Mouse (Mus musculus) midbrain, postnatal 0 days (tissue): Measurements from ENCODE around the gene Psmd12. TPM values are rescaled to one million over a fixed set of nuclear protein-coding genes. Genes with fewer than 3 reads are reported as not detected.
A peak's percentile ranks its signal among the peaks of the same experiment; 100 is the strongest.

Experiments used
- ATAC-seq: fragments of 200-750 bp; cut with Nextera tagmentation; 2 replicates; pipeline ENCODE4 v1.8.0; 2017; ENCODE audit warnings: moderate number of reproducible peaks, mild to moderate bottlenecking, moderate TSS enrichment, moderate library complexity; ENCODE audit not compliant: low FRiP score
- DNase-seq: peaks from one replicate; pipeline ENCODE4 v3.0.0-alpha.2; 2015; ENCODE audit warnings: low spot score
- H3K27ac ChIP-seq: fragments of 300-500 bp; sonication (generic); 2 replicates; pipeline ENCODE4 v1.5.1; 2014; ENCODE audit warnings: low read depth, mild to moderate bottlenecking, low read length, mixed read lengths
- H3K27me3 ChIP-seq: fragments of 300-500 bp; sonication (generic); 2 replicates; pipeline ENCODE4 v1.6.1; 2014; ENCODE audit warnings: low read length, control low read depth, mixed read lengths; ENCODE audit not compliant: insufficient read depth
- H3K36me3 ChIP-seq: fragments of 300-500 bp; sonication (generic); 2 replicates; pipeline ENCODE4 v1.6.1; 2014; ENCODE audit warnings: low read length, control low read depth, mixed read lengths; ENCODE audit not compliant: insufficient read depth
- H3K4me1 ChIP-seq: fragments of 300-500 bp; sonication (generic); 2 replicates; pipeline ENCODE4 v1.6.1; 2014; ENCODE audit warnings: mild to moderate bottlenecking, control low read depth, antibody characterized with exemption, low read length, mixed read lengths; ENCODE audit not compliant: insufficient read depth
- H3K4me2 ChIP-seq: fragments of 300-500 bp; sonication (generic); 2 replicates; pipeline ENCODE4 v1.6.1; 2014; ENCODE audit warnings: low read depth, mild to moderate bottlenecking, low read length, mixed read lengths; ENCODE audit not compliant: poor library complexity, severe bottlenecking
- H3K4me3 ChIP-seq: fragments of 300-500 bp; sonication (generic); 2 replicates; pipeline ENCODE4 v1.5.1; 2014; ENCODE audit warnings: low read depth, mild to moderate bottlenecking, low read length, moderate library complexity
- H3K9ac ChIP-seq: fragments of 300-500 bp; sonication (generic); replicated peaks from 2 replicates; pipeline ENCODE4 v1.6.1; 2014; ENCODE audit warnings: mild to moderate bottlenecking, low read length, moderate library complexity, mixed read lengths; ENCODE audit not compliant: poor library complexity, severe bottlenecking
- H3K9me3 ChIP-seq: fragments of 300-500 bp; sonication (generic); 2 replicates; pipeline ENCODE4 v1.6.1; 2016; ENCODE audit warnings: low read length, control low read depth
- CTCF ChIP-seq: IDR thresholded peaks from 2 replicates; pipeline ENCODE4 v1.5.1; 2016; ENCODE audit warnings: antibody characterized with exemption, mild to moderate bottlenecking
- WGBS: fragments of 180-500 bp; shearing (Covaris S2); extraction: QIAGEN DNeasy Blood & Tissue Kit; methylation state at CpG from one replicate; pipeline ENCODE4 v1.1.7; 2014; 5-methylcytosine and 5-hydroxymethylcytosine counted together
- polyA plus RNA-seq: library from polyadenylated mRNA; unstranded; fragments of >200 nt; fragmentation: Nextera tagmentation; extraction: Ambion mirVana; gene quantifications from 2 replicates; pipeline ENCODE4 v1.2.1, GENCODE M21; 2015
- total RNA-seq: library from RNA; depleted of rRNA; stranded (reverse); fragments of >200 nt; gene quantifications from 2 replicates; pipeline ENCODE4 v1.2.3, GENCODE M21; 2014; rRNA removed

Gene Psmd12
- total RNA-seq (39.6 and 49.4 TPM in 2 replicates), polyA plus RNA-seq (150 and 156 TPM in 2 replicates)

- TF ChIP-seq CTCF = peak; percentile 46
- ATAC-seq = peak; percentile 98
Measured at GRCm38 (mm10) chr11:107479053-107479861, at the start of gene Psmd12. TSS of gene Psmd12 (plus strand) at chr11:107479484.

GRCm38 (mm10) chr11:107431197-107431965, 47.9 kb upstream of the Psmd12 start:
- Histone ChIP-seq H3K4me3 (no peak overlapping the region), H3K36me3 (no peaks in the 10 kb centered on the region), H3K9ac (no peak overlapping the region), H3K4me2 (0 out of 2 replicates have a peak overlapping the region, but pooled peaks have one; percentile 3), H3K4me1 (no peaks in the 10 kb centered on the region), H3K27ac (peak overlapping the region; percentile 48; the same call in 1 of the 2 replicates), H3K27me3 (no peaks in the 10 kb centered on the region), H3K9me3 (no peaks in the 10 kb centered on the region)
- TF ChIP-seq CTCF = no peak
- DNase-seq (no peak), ATAC-seq (no peak)
- WGBS = 92% methylated on average over 7 of the region's 7 CpGs

More at GRCm38 (mm10) chr11:107479053-107479861, at the start of gene Psmd12:
- peak within 1 kb of the TSS; percentile 78 for H3K27ac ChIP-seq
- H3K4me3 ChIP-seq = peak within 1 kb of the TSS; percentile 93
- no peaks in the 10 kb centered on the region for H3K27me3 ChIP-seq
- H3K9me3 ChIP-seq = no peaks in the 10 kb centered on the region
- DNase-seq = peak; percentile 96
- peaks cover 11% of the 10 kb centered on the region; the same call in 1 of the 2 replicates for H3K4me1 ChIP-seq
- under 1% methylated on average over 51 of the region's 51 CpGs for WGBS
- peak within 1 kb of the TSS; percentile 93 for H3K9ac ChIP-seq
- H3K4me2 ChIP-seq = peak within 1 kb of the TSS; percentile 82
- H3K36me3 ChIP-seq = no peaks in the 10 kb centered on the region

GRCm38 (mm10) chr11:107435776-107436449, 43.4 kb upstream of the Psmd12 start:
- Histone ChIP-seq H3K4me1 (no peaks in the 10 kb centered on the region), H3K9ac (no peak overlapping the region), H3K9me3 (no peaks in the 10 kb centered on the region), H3K27me3 (no peaks in the 10 kb centered on the region), H3K36me3 (no peaks in the 10 kb centered on the region), H3K27ac (no peak overlapping the region), H3K4me3 (no peak overlapping the region), H3K4me2 (no peak overlapping the region)
- no peak for TF ChIP-seq CTCF
- 89% methylated on average over 6 of the region's 6 CpGs for WGBS
- no peak for ATAC-seq
- DNase-seq = no peak

- H3K27me3 ChIP-seq = no peaks in the 10 kb centered on the region
- DNase-seq (peak; percentile 30), ATAC-seq (no peak)
- no peak overlapping the region for H3K4me2 ChIP-seq
- H3K4me3 ChIP-seq = no peak overlapping the region
- 48% methylated on average over 4 of the region's 4 CpGs for WGBS
- TF ChIP-seq CTCF = no peak
- H3K36me3 ChIP-seq = no peaks in the 10 kb centered on the region
- H3K9ac ChIP-seq = no peak overlapping the region
- no peaks in the 10 kb centered on the region for H3K4me1 ChIP-seq
- no peak overlapping the region for H3K27ac ChIP-seq
- no peaks in the 10 kb centered on the region for H3K9me3 ChIP-seq
Measured at GRCm38 (mm10) chr11:107437723-107438122, 41.6 kb upstream of the Psmd12 start.

DNA sequence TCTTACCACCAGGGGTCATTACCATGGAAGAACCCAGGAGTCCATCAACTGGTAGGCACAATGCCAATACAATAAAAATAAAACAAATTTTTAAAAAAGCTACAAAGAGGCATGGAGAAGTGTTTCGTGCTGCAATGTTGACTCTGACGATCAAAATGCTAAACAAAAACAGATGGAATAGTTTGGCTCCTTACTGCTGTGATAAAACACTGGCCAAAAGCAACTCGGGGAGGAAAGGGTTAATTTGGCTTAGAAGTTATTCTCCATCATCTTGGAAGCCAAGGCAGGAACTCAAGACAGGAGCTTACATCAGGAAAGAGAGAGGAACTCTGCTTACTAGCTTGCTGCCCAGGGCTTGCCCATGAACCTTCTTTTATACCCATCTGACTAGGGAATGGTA, 41.1 kb upstream of the Psmd12 start:
- 0 out of 2 replicates have a peak, but pooled peaks have one; percentile 6 for TF ChIP-seq CTCF
- no peak for DNase-seq
- WGBS = 89% methylated on average over 3 of the region's 3 CpGs

More for the DNA sequence above, 41.1 kb upstream of the Psmd12 start:
- no peak overlapping the region for H3K4me3 ChIP-seq
- H3K27me3 ChIP-seq = no peaks in the 10 kb centered on the region
- no peaks in the 10 kb centered on the region for H3K9me3 ChIP-seq
- H3K9ac ChIP-seq = no peak overlapping the region
- no peak for ATAC-seq
- no peak overlapping the region for H3K4me2 ChIP-seq
- H3K27ac ChIP-seq = no peak overlapping the region
- H3K4me1 ChIP-seq = no peaks in the 10 kb centered on the region
- H3K36me3 ChIP-seq = no peaks in the 10 kb centered on the region
